Mouse (Mus musculus): Measurements from ENCODE around the gene Trim43a. TPM values are rescaled to one million over a fixed set of nuclear protein-coding genes. Genes with fewer than 3 reads are reported as not detected.

The Trim43a gene
- total RNA-seq, 2 experiments from 2014 or later, result 0.13 to 0.27 TPM

Other genes with a start within 250 kb of the Trim43a start
- gene Snx14, start 141.9 kb upstream of the Trim43a start, total RNA-seq (2021), result 10 to 100 TPM in 1 of 2 experiments, 1 to 10 TPM in 1; 9.9 to 11.9 TPM
- under 1 TPM; 0.44 to 0.77 TPM for gene Gm20537, start 124.3 kb upstream of the Trim43a start, total RNA-seq (2021)
- 10 to 100 TPM; 34.9 to 55.0 TPM for gene Syncrip, start 98.3 kb upstream of the Trim43a start, total RNA-seq (2021)
- gene Zfp949, start 32.9 kb upstream of the Trim43a start, total RNA-seq (2021), result 1 to 10 TPM; 9.4 TPM
- gene Mthfsl, start 139.4 kb downstream of the Trim43a start, total RNA-seq (2021), result 10 to 100 TPM in 1 of 2 experiments, 1 to 10 TPM in 1; 9.3 to 11.0 TPM
- gene Bcl2a1d, start 151.0 kb downstream of the Trim43a start, total RNA-seq (2021), result not detected